Mouse (Mus musculus) kidney, postnatal 0 days (tissue): ENCODE data around the gene Robo1. TPM values are rescaled to one million over a fixed set of nuclear protein-coding genes. Genes with fewer than 3 reads are reported as not detected.

Experiments used
- ATAC-seq: fragments of 200-750 bp; cut with Nextera tagmentation; replicated peaks from 2 replicates; pipeline ENCODE4 v1.8.0; 2017; ENCODE audit warnings: low read depth, moderate number of reproducible peaks, moderate TSS enrichment, moderate library complexity; ENCODE audit not compliant: low FRiP score
- DNase-seq: peaks from one replicate; pipeline ENCODE4 v3.0.0-alpha.2; 2016; ENCODE audit warnings: low spot score
- H3K27ac ChIP-seq: fragments of 300-500 bp; sonication (generic); 2 replicates; pipeline ENCODE4 v1.5.1; 2014; ENCODE audit warnings: mild to moderate bottlenecking
- H3K27me3 ChIP-seq: fragments of 300-500 bp; sonication (generic); 2 replicates; pipeline ENCODE4 v1.6.1; 2014; ENCODE audit warnings: low read length, mixed read lengths; ENCODE audit not compliant: insufficient read depth
- H3K36me3 ChIP-seq: fragments of 300-500 bp; sonication (generic); 2 replicates; pipeline ENCODE4 v1.6.1; 2014; ENCODE audit warnings: low read length, mixed read lengths; ENCODE audit not compliant: insufficient read depth
- H3K4me1 ChIP-seq: fragments of 300-500 bp; sonication (generic); replicated peaks from 2 replicates; pipeline ENCODE4 v1.6.1; 2014; ENCODE audit warnings: antibody characterized with exemption, low read length, mixed read lengths; ENCODE audit not compliant: insufficient read depth
- H3K4me2 ChIP-seq: fragments of 300-500 bp; sonication (generic); 2 replicates; pipeline ENCODE4 v1.6.1; 2014; ENCODE audit warnings: mild to moderate bottlenecking, low read length, moderate library complexity, mixed read lengths
- H3K4me3 ChIP-seq: fragments of 300-500 bp; sonication (generic); replicated peaks from 2 replicates; pipeline ENCODE4 v1.5.1; 2014; ENCODE audit warnings: low read depth, low read length
- H3K9ac ChIP-seq: fragments of 300-500 bp; sonication (generic); 2 replicates; pipeline ENCODE4 v1.6.1; 2014; ENCODE audit warnings: low read depth, low read length
- H3K9me3 ChIP-seq: fragments of 300-500 bp; sonication (generic); replicated peaks from 2 replicates; pipeline ENCODE4 v1.6.1; 2016; ENCODE audit warnings: low read length, inconsistent platforms, mixed read lengths
- CTCF ChIP-seq: IDR thresholded peaks from 2 replicates; pipeline ENCODE4 v1.5.1; 2016; ENCODE audit warnings: antibody characterized with exemption, low read depth, mild to moderate bottlenecking, moderate library complexity
- WGBS: fragments of 180-500 bp; shearing (Covaris S2); extraction: QIAGEN DNeasy Blood & Tissue Kit; methylation state at CpG from one replicate; pipeline ENCODE4 v1.1.7; 2014; 5-methylcytosine and 5-hydroxymethylcytosine counted together
- polyA plus RNA-seq: library from polyadenylated mRNA; unstranded; fragments of >200 nt; fragmentation: Nextera tagmentation; extraction: Ambion mirVana; gene quantifications from 2 replicates; pipeline ENCODE4 v1.2.1, GENCODE M21; 2015

The Robo1 gene
- polyA plus RNA-seq, 1 experiment from 2014 or later, result 14.5 TPM

- DNase-seq (no peak), ATAC-seq (no peak)
- Histone ChIP-seq H3K4me3 (no peak overlapping the region), H3K9ac (no peak overlapping the region), H3K4me1 (no peaks in the 10 kb centered on the region), H3K27ac (no peak overlapping the region), H3K4me2 (no peak overlapping the region), H3K9me3 (no peaks in the 10 kb centered on the region), H3K27me3 (no peaks in the 10 kb centered on the region), H3K36me3 (no peaks in the 10 kb centered on the region)
- 81% methylated on average over 3 of the region's 3 CpGs for WGBS
- no peak for TF ChIP-seq CTCF
These were observed 157.6 kb downstream of the Robo1 start for GRCm38 (mm10) chr16:72465696-72466095.

GRCm38 (mm10) chr16:72470037-72470673 lies 162.0 kb downstream of the Robo1 start:
- no peak for TF ChIP-seq CTCF
- Histone ChIP-seq H3K9me3 (no peaks in the 10 kb centered on the region), H3K27ac (no peak overlapping the region), H3K4me2 (no peak overlapping the region), H3K36me3 (no peaks in the 10 kb centered on the region), H3K4me3 (no peak overlapping the region), H3K4me1 (no peaks in the 10 kb centered on the region), H3K27me3 (no peaks in the 10 kb centered on the region), H3K9ac (no peak overlapping the region)
- DNase-seq, result no peak
- WGBS, result 82% methylated on average over 2 of the region's 2 CpGs
- no peak for ATAC-seq

- Histone ChIP-seq H3K27me3 (no peaks in the 10 kb centered on the region), H3K4me1 (no peaks in the 10 kb centered on the region), H3K4me2 (no peak overlapping the region), H3K9me3 (no peaks in the 10 kb centered on the region), H3K36me3 (no peaks in the 10 kb centered on the region), H3K27ac (no peak overlapping the region), H3K4me3 (no peak overlapping the region), H3K9ac (no peak overlapping the region)
- WGBS, result 42% methylated on average over 6 of the region's 6 CpGs
- no peak for DNase-seq
- ATAC-seq, result no peak
- TF ChIP-seq CTCF, result no peak
These were observed 202.7 kb downstream of the Robo1 start for GRCm38 (mm10) chr16:72510716-72511199.

GRCm38 (mm10) chr16:72531337-72531736 lies 223.2 kb downstream of the Robo1 start:
- no peak overlapping the region for H3K4me2 ChIP-seq
- WGBS, result 82% methylated on average over 2 of the region's 2 CpGs
- no peak overlapping the region for H3K4me3 ChIP-seq
- no peaks in the 10 kb centered on the region for H3K4me1 ChIP-seq
- no peak for ATAC-seq
- no peaks in the 10 kb centered on the region for H3K27me3 ChIP-seq
- no peaks in the 10 kb centered on the region for H3K36me3 ChIP-seq
- H3K27ac ChIP-seq, result no peak overlapping the region
- no peak for TF ChIP-seq CTCF
- no peaks in the 10 kb centered on the region for H3K9me3 ChIP-seq
- DNase-seq, result no peak
- no peak overlapping the region for H3K9ac ChIP-seq

- no peak overlapping the region for H3K4me2 ChIP-seq
- WGBS, result 89% methylated on average over 4 of the region's 4 CpGs
- H3K27me3 ChIP-seq, result no peaks in the 10 kb centered on the region
- H3K4me1 ChIP-seq, result no peaks in the 10 kb centered on the region
- no peak overlapping the region for H3K4me3 ChIP-seq
- no peak for ATAC-seq
- no peak for DNase-seq
- H3K27ac ChIP-seq, result no peak overlapping the region
- no peak overlapping the region for H3K9ac ChIP-seq
- no peaks in the 10 kb centered on the region for H3K9me3 ChIP-seq
- TF ChIP-seq CTCF, result no peak
- no peaks in the 10 kb centered on the region for H3K36me3 ChIP-seq
These were observed 225.9 kb downstream of the Robo1 start for GRCm38 (mm10) chr16:72533900-72534571.

GRCm38 (mm10) chr16:72538171-72538570 lies 230.1 kb downstream of the Robo1 start:
- WGBS, result 44% methylated on average over 3 of the region's 3 CpGs
- Histone ChIP-seq H3K4me1 (no peaks in the 10 kb centered on the region), H3K27me3 (no peaks in the 10 kb centered on the region), H3K9ac (no peak overlapping the region), H3K9me3 (no peaks in the 10 kb centered on the region), H3K4me3 (no peak overlapping the region), H3K4me2 (no peak overlapping the region), H3K36me3 (no peaks in the 10 kb centered on the region), H3K27ac (no peak overlapping the region)
- DNase-seq, result peak; percentile 8
- no peak for TF ChIP-seq CTCF
- ATAC-seq, result no peak
